Mouse (Mus musculus) C2C12 (cell line): ENCODE measurements around the gene Myom1. TPM values are rescaled to one million over a fixed set of nuclear protein-coding genes. Genes with fewer than 3 reads are reported as not detected.
A peak's percentile ranks its signal among the peaks of the same experiment; 100 is the strongest.

Source experiments
- H3K27me3 ChIP-seq: one replicate; pipeline ENCODE4 v1.6.1; 2011; ENCODE audit not compliant: control insufficient read depth, insufficient read depth, insufficient read length
- H3K36me3 ChIP-seq: one replicate; pipeline ENCODE4 v1.6.1; 2011; ENCODE audit not compliant: control insufficient read depth, insufficient read depth
- H3K4me3 ChIP-seq: one replicate; pipeline ENCODE4 v1.5.1; 2011; ENCODE audit warnings: mild to moderate bottlenecking, control low read depth; ENCODE audit not compliant: poor library complexity, insufficient read depth, severe bottlenecking
- H3K79me2 ChIP-seq: one replicate; pipeline ENCODE4 v1.6.1; 2011; ENCODE audit not compliant: control insufficient read depth, insufficient read depth
- H3K79me3 ChIP-seq: one replicate; pipeline ENCODE4 v1.6.1; 2011; ENCODE audit warnings: low read depth, control low read depth
- H3ac ChIP-seq: one replicate; pipeline ENCODE3; 2011; ENCODE audit warnings: low read depth; ENCODE audit not compliant: control insufficient read depth, insufficient read length
- CEBPB ChIP-seq: IDR thresholded peaks from one replicate; pipeline ENCODE4 v1.6.1; 2011; ENCODE audit warnings: low read depth, mild to moderate bottlenecking, control low read depth, moderate library complexity
- CTCF ChIP-seq: IDR thresholded peaks from one replicate; pipeline ENCODE4 v1.5.1; 2011; ENCODE audit not compliant: control insufficient read depth, insufficient read depth, insufficient read length
- FOSL1 ChIP-seq: IDR thresholded peaks from one replicate; pipeline ENCODE4 v1.8.0; 2011; ENCODE audit warnings: mild to moderate bottlenecking, low read length; ENCODE audit not compliant: poor library complexity, insufficient read depth, severe bottlenecking
- MAX ChIP-seq: IDR thresholded peaks from one replicate; pipeline ENCODE4 v1.6.1; 2011; ENCODE audit warnings: mild to moderate bottlenecking, control low read depth
- MYOD1 ChIP-seq: IDR thresholded peaks from one replicate; pipeline ENCODE4 v1.6.1; 2011; ENCODE audit warnings: low read depth; ENCODE audit not compliant: control insufficient read depth, insufficient read length
- MYOG ChIP-seq: IDR thresholded peaks from one replicate; pipeline ENCODE4 v1.6.1; 2011; ENCODE audit not compliant: control insufficient read depth, insufficient read length; ENCODE audit errors: extremely low read depth
- USF1 ChIP-seq: IDR thresholded peaks from one replicate; pipeline ENCODE4 v1.6.1; 2011; ENCODE audit warnings: low read depth, mild to moderate bottlenecking, control low read depth, moderate library complexity
- polyA plus RNA-seq: library from polyadenylated mRNA; unstranded; fragments of >200 nt; fragmentation: generic; extraction: Trizol; gene quantifications from one replicate; pipeline ENCODE4 v1.2.1, GENCODE M21; 2012; ENCODE audit warnings: missing spikeins

Gene Myom1
- polyA plus RNA-seq, 1 experiment = 0.35 TPM

- Histone ChIP-seq H3K4me3 (no peak overlapping the region), H3K79me2 (peaks cover 94% of the 10 kb centered on the region), H3ac (no peak overlapping the region), H3K36me3 (peaks cover 83% of the 10 kb centered on the region), H3K27me3 (no peaks in the 10 kb centered on the region), H3K79me3 (peaks cover 67% of the 10 kb centered on the region)
- no peak for TF ChIP-seq CTCF
- peak; percentile 25 for TF ChIP-seq MYOD1
- no peak for TF ChIP-seq USF1
- TF ChIP-seq CEBPB = no peak
- no peak for TF ChIP-seq MAX
- no peak for TF ChIP-seq FOSL1
- TF ChIP-seq MYOG = no peak
Observed at GRCm38 (mm10) chr17:70994671-70995070, 7.8 kb upstream of the Myom1 start.

GRCm38 (mm10) chr17:70995551-70995950 is 6.9 kb upstream of the Myom1 start:
- no peak overlapping the region for H3K4me3 ChIP-seq
- H3K36me3 ChIP-seq = peaks cover 85% of the 10 kb centered on the region
- H3K79me3 ChIP-seq = peaks cover 70% of the 10 kb centered on the region
- peaks cover 95% of the 10 kb centered on the region for H3K79me2 ChIP-seq
- TF ChIP-seq MYOD1 = peak; percentile 21
- TF ChIP-seq USF1 = no peak
- no peak for TF ChIP-seq MAX
- no peak overlapping the region for H3ac ChIP-seq
- no peaks in the 10 kb centered on the region for H3K27me3 ChIP-seq

- Histone ChIP-seq H3K79me2 (peaks cover 91% of the 10 kb centered on the region), H3K27me3 (no peaks in the 10 kb centered on the region), H3K79me3 (peaks cover 79% of the 10 kb centered on the region), H3K36me3 (peaks cover 65% of the 10 kb centered on the region), H3ac (no peak overlapping the region), H3K4me3 (no peak overlapping the region)
- TF ChIP-seq MAX (no peak), CEBPB (no peak), MYOG (no peak)
Observed at GRCm38 (mm10) chr17:70997836-70998235, 4.6 kb upstream of the Myom1 start.

GRCm38 (mm10) chr17:70998400-70998975 is 3.9 kb upstream of the Myom1 start:
- peaks cover 58% of the 10 kb centered on the region for H3K36me3 ChIP-seq
- peaks cover 76% of the 10 kb centered on the region for H3K79me3 ChIP-seq
- peaks cover 85% of the 10 kb centered on the region for H3K79me2 ChIP-seq
- H3K27me3 ChIP-seq = no peaks in the 10 kb centered on the region
- H3K4me3 ChIP-seq = no peak overlapping the region
- no peak for TF ChIP-seq USF1
- no peak for TF ChIP-seq MAX
- TF ChIP-seq MYOG = no peak
- TF ChIP-seq CTCF = no peak
- TF ChIP-seq MYOD1 = no peak
- H3ac ChIP-seq = no peak overlapping the region

- H3K27me3 ChIP-seq = no peaks in the 10 kb centered on the region
- no peak overlapping the region for H3ac ChIP-seq
- peaks cover 79% of the 10 kb centered on the region for H3K79me2 ChIP-seq
- peaks cover 73% of the 10 kb centered on the region for H3K79me3 ChIP-seq
- peak; percentile 41 for TF ChIP-seq CEBPB
- TF ChIP-seq MAX = no peak
- H3K4me3 ChIP-seq = peak overlapping the region; percentile 99
- peaks cover 52% of the 10 kb centered on the region for H3K36me3 ChIP-seq
Observed at GRCm38 (mm10) chr17:70999187-70999586, 3.2 kb upstream of the Myom1 start.

- no peaks in the 10 kb centered on the region for H3K27me3 ChIP-seq
- peaks cover 42% of the 10 kb centered on the region for H3K36me3 ChIP-seq
- TF ChIP-seq CEBPB = no peak
- TF ChIP-seq MYOD1 = no peak
- no peak for TF ChIP-seq USF1
- TF ChIP-seq MYOG = no peak
- no peak for TF ChIP-seq CTCF
- TF ChIP-seq MAX = no peak
- no peak for TF ChIP-seq FOSL1
- H3K79me2 ChIP-seq = peaks cover 68% of the 10 kb centered on the region
- H3ac ChIP-seq = peak overlapping the region; percentile 68
- peaks cover 64% of the 10 kb centered on the region for H3K79me3 ChIP-seq
- H3K4me3 ChIP-seq = peak overlapping the region; percentile 99
Observed at GRCm38 (mm10) chr17:71000255-71000654, 2.2 kb upstream of the Myom1 start.
